Mouse (Mus musculus): Measurements from ENCODE around the gene Srsf1. TPM values are rescaled to one million over a fixed set of nuclear protein-coding genes. Genes with fewer than 3 reads are reported as not detected.

The Srsf1 gene
- polyA plus RNA-seq, 1 experiment from 2014 or later, result 206 TPM

DNA sequence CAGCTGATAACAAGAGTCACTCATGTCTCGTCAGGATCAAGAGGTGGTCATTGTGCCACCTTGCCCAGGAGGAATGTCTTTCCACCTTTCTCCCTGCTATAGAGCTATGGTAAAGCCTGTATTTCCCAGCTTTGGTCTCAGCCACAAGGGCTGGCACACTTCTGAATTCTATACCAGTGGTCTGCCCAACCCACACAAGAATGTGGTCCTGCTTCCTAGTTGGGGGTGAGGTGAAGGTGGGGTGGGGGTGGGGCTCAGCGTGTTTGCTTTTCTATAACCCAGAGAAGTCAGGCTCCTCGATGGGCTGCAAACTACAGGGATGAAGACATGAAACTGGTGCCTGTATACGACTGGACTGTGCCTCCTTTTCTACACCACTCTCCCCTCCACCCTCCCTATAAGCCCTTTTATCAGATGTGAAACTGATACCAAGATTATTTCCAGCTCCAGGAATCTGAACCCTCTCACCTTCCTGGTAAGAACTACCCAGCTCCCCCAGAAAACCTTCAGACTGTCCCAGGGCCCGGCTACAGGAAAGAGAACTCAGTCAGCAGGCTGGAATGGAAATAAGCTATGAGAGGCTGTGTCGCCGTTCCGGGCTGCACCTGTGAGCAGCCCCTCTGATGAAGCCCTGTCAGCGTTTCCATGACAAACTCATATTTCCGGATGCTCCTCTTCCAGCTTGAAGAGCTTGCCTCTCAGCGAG is 35.8 kb upstream of the Srsf1 start:
- Histone ChIP-seq H3K27me3 (ENCODE audit: insufficient read depth, low read length) (no peaks in the 10 kb centered on the region), H3K9ac (ENCODE audit: low read depth, low read length) (no peak overlapping the region), H3K4me2 (ENCODE audit: low read length) (no peak overlapping the region), H3K36me3 (ENCODE audit: insufficient read depth, low read length) (no peaks in the 10 kb centered on the region), H3K27ac (no peak overlapping the region), H3K4me1 (replicated peaks; ENCODE audit: insufficient read depth, low read length) (peaks cover 5% of the 10 kb centered on the region; the same call in 1 of the 2 replicates), H3K9me3 (replicated peaks; ENCODE audit: low read length) (no peaks in the 10 kb centered on the region), H3K4me3 (replicated peaks; ENCODE audit: low read depth, low read length) (no peak overlapping the region)
- DNase-seq (ENCODE audit: low spot score) (no peak), ATAC-seq (replicated peaks; ENCODE audit: low FRiP score, low read depth) (no peak)
- 58% methylated on average over 11 of the region's 11 CpGs for WGBS
- no peak for TF ChIP-seq CTCF (IDR thresholded peaks at IDR 0.05; ENCODE audit: low read depth)

GRCm38 (mm10) chr11:88011914-88012419 is 35.2 kb upstream of the Srsf1 start:
- no peak overlapping the region for H3K27ac ChIP-seq
- no peak for TF ChIP-seq CTCF (IDR thresholded peaks at IDR 0.05; ENCODE audit: low read depth)
- no peak for ATAC-seq (replicated peaks; ENCODE audit: low FRiP score, low read depth)
- WGBS, result 84% methylated on average over 7 of the region's 7 CpGs
- no peak overlapping the region for H3K9ac ChIP-seq (ENCODE audit: low read depth, low read length)
- H3K36me3 ChIP-seq (ENCODE audit: insufficient read depth, low read length), result no peaks in the 10 kb centered on the region
- H3K4me2 ChIP-seq (ENCODE audit: low read length), result no peak overlapping the region
- H3K9me3 ChIP-seq (replicated peaks; ENCODE audit: low read length), result no peaks in the 10 kb centered on the region
- no peaks in the 10 kb centered on the region for H3K27me3 ChIP-seq (ENCODE audit: insufficient read depth, low read length)
- no peak for DNase-seq (ENCODE audit: low spot score)
- no peak overlapping the region for H3K4me3 ChIP-seq (replicated peaks; ENCODE audit: low read depth, low read length)
- H3K4me1 ChIP-seq (replicated peaks; ENCODE audit: insufficient read depth, low read length), result peaks cover 5% of the 10 kb centered on the region; the same call in 1 of the 2 replicates

- Histone ChIP-seq H3K4me1 (replicated peaks; ENCODE audit: insufficient read depth, low read length) (peaks cover 5% of the 10 kb centered on the region; the same call in 1 of the 2 replicates), H3K9ac (ENCODE audit: low read depth, low read length) (no peak overlapping the region), H3K4me2 (ENCODE audit: low read length) (no peak overlapping the region), H3K27me3 (ENCODE audit: insufficient read depth, low read length) (no peaks in the 10 kb centered on the region), H3K9me3 (replicated peaks; ENCODE audit: low read length) (no peaks in the 10 kb centered on the region), H3K27ac (no peak overlapping the region), H3K36me3 (ENCODE audit: insufficient read depth, low read length) (no peaks in the 10 kb centered on the region), H3K4me3 (replicated peaks; ENCODE audit: low read depth, low read length) (no peak overlapping the region)
- ATAC-seq (replicated peaks; ENCODE audit: low FRiP score, low read depth), result no peak
- DNase-seq (ENCODE audit: low spot score), result no peak
- 86% methylated on average over 11 of the region's 11 CpGs for WGBS
- no peak for TF ChIP-seq CTCF (IDR thresholded peaks at IDR 0.05; ENCODE audit: low read depth)
Observed at GRCm38 (mm10) chr11:88012621-88013244, 34.4 kb upstream of the Srsf1 start.

DNA sequence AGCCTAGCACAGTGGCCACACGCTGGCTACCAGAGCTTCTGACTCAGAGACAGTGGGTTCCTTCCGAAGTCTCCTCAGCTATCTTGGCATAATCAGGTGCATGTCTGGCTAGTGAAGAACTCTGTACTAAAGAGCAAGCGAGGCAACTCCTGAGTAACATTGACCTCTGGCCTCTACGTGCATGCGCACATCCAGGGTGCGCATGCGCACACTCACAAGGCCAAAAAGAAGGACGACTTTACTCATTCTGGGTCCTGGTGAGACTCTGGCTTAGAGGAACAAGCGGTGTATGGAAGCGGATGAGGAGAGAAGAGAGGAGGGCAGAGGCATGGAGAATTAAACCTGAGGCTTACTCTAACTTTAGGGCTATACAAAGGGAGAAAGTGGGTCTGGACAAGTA is 33.5 kb upstream of the Srsf1 start:
- Histone ChIP-seq H3K27me3 (ENCODE audit: insufficient read depth, low read length) (no peaks in the 10 kb centered on the region), H3K9me3 (replicated peaks; ENCODE audit: low read length) (no peaks in the 10 kb centered on the region), H3K4me2 (ENCODE audit: low read length) (no peak overlapping the region), H3K9ac (ENCODE audit: low read depth, low read length) (no peak overlapping the region), H3K4me1 (replicated peaks; ENCODE audit: insufficient read depth, low read length) (peaks cover 5% of the 10 kb centered on the region; the same call in 1 of the 2 replicates), H3K36me3 (ENCODE audit: insufficient read depth, low read length) (no peaks in the 10 kb centered on the region), H3K27ac (no peak overlapping the region), H3K4me3 (replicated peaks; ENCODE audit: low read depth, low read length) (no peak overlapping the region)
- ATAC-seq (replicated peaks; ENCODE audit: low FRiP score, low read depth) (no peak), DNase-seq (ENCODE audit: low spot score) (no peak)
- 91% methylated on average over 10 of the region's 10 CpGs for WGBS
- no peak for TF ChIP-seq CTCF (IDR thresholded peaks at IDR 0.05; ENCODE audit: low read depth)

DNA sequence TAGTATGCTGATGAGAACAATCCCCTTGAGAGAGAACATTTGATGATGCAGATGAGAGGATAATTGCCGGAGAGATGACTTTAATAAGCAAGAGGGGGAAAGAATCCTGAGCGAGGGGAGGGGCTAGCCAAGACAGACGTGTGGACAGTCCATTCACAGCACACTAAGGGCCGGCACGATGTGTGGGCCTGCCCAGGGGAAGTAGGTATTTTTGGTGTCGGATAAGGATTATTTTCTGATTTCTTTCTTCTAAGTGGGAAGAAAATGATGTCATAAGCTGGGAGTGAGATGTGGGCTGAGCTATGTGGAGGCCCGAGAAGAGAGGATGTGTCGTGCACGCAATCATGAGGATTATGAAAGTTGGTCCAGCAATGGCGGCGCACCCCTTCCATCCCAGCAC is 32.0 kb upstream of the Srsf1 start:
- TF ChIP-seq CTCF (IDR thresholded peaks at IDR 0.05; ENCODE audit: low read depth), result no peak
- H3K4me3 ChIP-seq (replicated peaks; ENCODE audit: low read depth, low read length), result no peak overlapping the region
- no peak overlapping the region for H3K4me2 ChIP-seq (ENCODE audit: low read length)
- H3K9ac ChIP-seq (ENCODE audit: low read depth, low read length), result no peak overlapping the region
- H3K27me3 ChIP-seq (ENCODE audit: insufficient read depth, low read length), result no peaks in the 10 kb centered on the region
- no peak for DNase-seq (ENCODE audit: low spot score)
- no peaks in the 10 kb centered on the region for H3K36me3 ChIP-seq (ENCODE audit: insufficient read depth, low read length)
- no peak overlapping the region for H3K27ac ChIP-seq
- peaks cover under 1% of the 10 kb centered on the region; the same call in 1 of the 2 replicates for H3K4me1 ChIP-seq (replicated peaks; ENCODE audit: insufficient read depth, low read length)
- ATAC-seq (replicated peaks; ENCODE audit: low FRiP score, low read depth), result no peak
- H3K9me3 ChIP-seq (replicated peaks; ENCODE audit: low read length), result no peaks in the 10 kb centered on the region
- WGBS, result 86% methylated on average over 11 of the region's 11 CpGs

DNA sequence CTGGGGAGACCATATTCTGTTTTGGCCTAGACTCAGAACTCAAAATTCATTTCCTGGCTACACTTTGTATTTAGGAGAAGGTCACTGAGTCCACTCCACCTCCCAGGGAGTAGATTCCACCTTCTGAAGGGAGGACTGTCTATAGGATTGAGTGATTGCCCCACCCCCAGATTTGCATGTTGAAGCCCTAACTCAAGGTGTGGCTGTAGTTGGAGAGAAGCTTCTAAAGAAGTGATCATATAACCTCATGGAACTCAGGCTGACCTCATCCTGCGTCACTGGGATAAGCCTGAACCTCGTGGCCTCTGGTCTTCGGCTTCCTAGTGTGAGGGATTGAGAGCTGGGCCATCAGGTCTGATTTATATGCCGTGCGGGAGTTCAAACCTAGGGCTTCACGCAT is 31.4 kb upstream of the Srsf1 start:
- no peak overlapping the region for H3K4me3 ChIP-seq (replicated peaks; ENCODE audit: low read depth, low read length)
- no peaks in the 10 kb centered on the region for H3K36me3 ChIP-seq (ENCODE audit: insufficient read depth, low read length)
- H3K4me1 ChIP-seq (replicated peaks; ENCODE audit: insufficient read depth, low read length), result no peaks in the 10 kb centered on the region
- no peak for TF ChIP-seq CTCF (IDR thresholded peaks at IDR 0.05; ENCODE audit: low read depth)
- no peak overlapping the region for H3K9ac ChIP-seq (ENCODE audit: low read depth, low read length)
- 50% methylated on average over 6 of the region's 6 CpGs for WGBS
- no peak overlapping the region for H3K4me2 ChIP-seq (ENCODE audit: low read length)
- H3K27me3 ChIP-seq (ENCODE audit: insufficient read depth, low read length), result no peaks in the 10 kb centered on the region
- H3K27ac ChIP-seq, result no peak overlapping the region
- DNase-seq (ENCODE audit: low spot score), result no peak
- ATAC-seq (replicated peaks; ENCODE audit: low FRiP score, low read depth), result no peak
- no peaks in the 10 kb centered on the region for H3K9me3 ChIP-seq (replicated peaks; ENCODE audit: low read length)
